Mouse (Mus musculus): Measurements from ENCODE around the gene Tex13a. TPM values are rescaled to one million over a fixed set of nuclear protein-coding genes. Genes with fewer than 3 reads are reported as not detected.

Gene Tex13a
- polyA plus RNA-seq (2012; ENCODE audit: low replicate concordance), result not detected in 2 replicates

DNA sequence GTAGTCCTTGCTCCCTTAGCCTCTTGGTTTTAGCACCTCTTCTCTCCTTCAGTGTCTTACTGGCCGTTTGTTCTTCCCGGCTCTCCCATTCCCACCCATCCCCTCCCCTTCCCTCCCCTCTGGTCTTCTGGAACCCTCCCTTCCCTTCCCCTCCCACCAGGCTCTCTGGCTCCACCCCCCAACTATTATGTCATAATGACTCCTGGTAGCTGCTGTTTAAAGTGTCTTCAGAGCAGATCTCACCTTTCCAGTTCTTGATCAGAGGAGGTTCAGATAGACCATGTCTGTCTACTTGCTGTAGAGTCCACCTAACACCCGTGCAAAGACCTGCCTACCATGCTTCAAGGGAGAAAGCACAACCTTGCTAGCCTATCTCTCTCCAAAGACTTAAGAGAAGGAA, at the start of gene Tex13a:
TSS of gene Tex13a (minus strand) at position 101 of the 400 bp plus-strand sequence.

